Mouse (Mus musculus) thymus, postnatal 10 days (tissue): ENCODE results near the gene Lrrfip2.

Experiments
- DNase-seq, 2 experiments: peaks; one replicate each; pipeline ENCODE4 v3.0.0; 2021; ENCODE audit warnings: low spot score in 2 of 2

Lrrfip2 gene

DNA sequence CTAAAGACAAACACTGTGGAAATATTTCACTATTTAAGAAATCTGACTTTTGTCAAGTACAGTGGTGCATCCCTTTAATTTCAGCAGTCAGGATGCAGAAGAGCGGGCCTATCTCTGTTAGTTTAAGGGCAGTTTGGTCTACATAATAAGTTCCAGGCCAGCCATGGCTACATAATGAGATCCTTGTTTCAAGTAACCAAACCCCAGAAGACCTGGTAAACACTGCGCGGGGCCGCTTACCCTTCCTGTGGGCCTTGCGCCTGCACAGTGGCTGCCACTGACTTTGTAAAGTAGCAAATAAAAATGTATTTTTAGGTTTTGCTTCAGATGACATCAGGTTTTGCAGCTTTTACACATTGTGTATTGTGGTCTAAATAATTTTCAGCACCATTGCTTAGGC, 106.0 kb downstream of the Lrrfip2 start:
- DNase-seq, result no peak

DNA sequence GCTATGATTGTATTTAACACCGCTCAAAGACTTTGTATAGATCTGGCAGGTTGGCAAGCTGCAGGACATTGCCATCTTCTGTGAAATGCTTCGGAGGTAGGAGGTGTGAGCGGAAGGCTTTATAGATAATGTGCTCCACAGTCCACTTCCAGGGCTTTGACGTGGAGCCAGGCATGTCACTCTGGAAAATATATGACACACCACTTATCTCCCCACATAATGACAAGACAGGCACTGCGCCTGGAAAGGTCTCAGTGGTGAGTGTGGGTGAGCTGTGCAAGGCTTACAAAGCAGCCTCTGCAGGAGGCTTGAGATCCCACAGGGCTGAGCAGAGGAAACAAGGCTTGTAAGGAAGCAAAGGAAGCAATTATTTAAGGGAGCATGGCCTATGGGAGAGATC, 111.1 kb downstream of the Lrrfip2 start:
- no peak for DNase-seq

DNA sequence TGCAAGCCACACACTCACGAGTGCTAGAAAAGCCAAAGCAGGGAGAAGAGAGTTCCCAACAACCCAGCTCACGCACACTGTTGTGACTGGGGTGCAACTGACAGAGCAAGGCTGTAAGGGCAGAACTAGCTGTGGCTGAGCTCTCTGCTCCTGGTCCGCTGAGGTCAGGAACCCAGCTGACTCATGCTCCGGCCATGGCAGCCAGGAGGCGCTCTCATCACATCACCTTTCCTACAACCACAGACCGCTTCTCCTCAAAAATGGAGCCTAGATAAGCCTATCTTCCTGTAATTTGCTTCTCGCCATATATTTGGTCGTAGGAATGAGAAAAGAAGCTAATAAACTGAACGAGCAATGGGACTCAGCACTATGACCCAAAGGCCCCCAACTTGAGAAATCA, 117.3 kb downstream of the Lrrfip2 start:
- no peak for DNase-seq

GRCm38 (mm10) chr9:111237726-111238125, 120.3 kb downstream of the Lrrfip2 start:
- DNase-seq, result no peak

DNA sequence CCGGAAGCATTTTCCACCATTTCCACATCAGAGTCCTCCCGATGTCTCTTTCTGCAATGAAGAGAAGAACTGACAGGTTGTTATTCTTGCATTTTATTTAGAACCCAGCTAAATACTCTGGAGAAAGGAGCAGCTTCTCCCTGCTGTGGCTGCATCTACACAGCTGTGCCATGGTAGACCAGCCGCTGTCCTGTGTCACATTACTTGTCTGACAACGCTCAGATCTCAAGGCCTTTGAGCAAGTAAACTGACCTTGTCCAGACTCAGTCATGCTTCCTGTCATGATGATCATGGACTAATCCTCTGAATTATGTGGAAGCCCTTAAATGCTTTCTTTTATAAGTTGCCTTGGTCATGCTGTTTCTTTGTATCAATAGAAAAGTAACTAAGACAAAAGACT, 122.4 kb downstream of the Lrrfip2 start:
- DNase-seq, result no peak

GRCm38 (mm10) chr9:111243384-111243783, 126.0 kb downstream of the Lrrfip2 start:
- no peak for DNase-seq

- no peak for DNase-seq
Observed at GRCm38 (mm10) chr9:111245546-111245945, 128.2 kb downstream of the Lrrfip2 start.

DNA sequence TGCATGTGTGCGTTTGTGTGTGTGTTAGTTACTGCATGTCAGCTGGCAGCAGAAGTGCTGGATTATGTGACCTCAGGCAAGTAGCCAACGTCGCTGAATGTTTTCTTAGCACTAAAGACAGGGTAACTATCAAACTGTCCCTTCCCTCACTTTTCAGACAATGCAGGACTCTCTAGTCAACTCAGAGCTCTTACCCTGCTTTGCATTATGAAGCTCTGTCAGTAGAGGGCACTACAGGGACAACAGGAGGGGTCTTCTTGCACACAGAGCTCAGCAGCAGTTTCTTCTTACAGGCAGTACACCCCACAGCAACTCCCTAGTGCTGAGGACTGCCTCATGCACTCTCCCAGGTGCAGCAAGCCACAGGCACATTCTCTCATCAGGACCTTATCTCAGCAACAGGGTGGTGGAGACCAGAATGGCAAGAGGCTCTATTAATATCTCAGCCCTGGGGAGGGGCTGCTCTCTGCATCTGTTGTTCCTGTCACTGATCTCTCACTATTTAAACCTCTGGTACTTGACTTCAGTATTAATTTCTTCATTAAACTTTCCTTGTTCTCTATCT, 130.4 kb downstream of the Lrrfip2 start:
- peak in 1 of 2 experiments; percentile 39 for DNase-seq

DNA sequence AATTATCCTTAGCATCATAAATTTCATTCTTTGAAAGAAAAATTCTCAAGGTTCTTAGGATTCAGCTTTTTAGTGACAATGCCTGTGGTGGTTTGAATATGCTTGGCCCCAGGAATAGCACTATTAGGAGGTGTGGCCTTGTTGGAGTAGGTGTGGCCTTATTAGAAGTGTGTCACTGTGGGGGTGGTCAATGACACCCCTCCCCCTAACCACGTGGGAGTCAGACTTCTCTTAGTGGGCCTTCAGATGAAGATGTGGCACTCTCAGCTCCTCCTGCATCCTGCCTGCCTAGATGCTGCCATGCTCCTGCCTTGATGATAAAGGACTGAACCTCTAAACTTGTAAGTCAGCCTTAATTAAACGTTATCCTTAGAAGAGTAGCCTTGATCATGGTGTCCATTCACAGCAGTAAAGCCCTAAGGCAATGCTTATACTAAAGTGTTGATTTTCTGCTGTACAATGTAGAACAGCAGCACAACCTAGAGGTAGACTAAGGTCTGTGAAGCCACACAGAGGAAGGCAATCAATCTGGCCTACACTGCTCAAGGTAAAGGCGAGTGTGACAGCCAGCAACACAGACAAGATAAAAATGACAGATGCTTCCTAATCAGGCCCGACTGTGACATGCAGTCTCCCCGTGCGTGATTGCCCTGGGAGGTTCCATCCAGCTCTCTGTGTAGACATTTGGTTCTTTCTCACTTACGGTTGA, 134.9 kb downstream of the Lrrfip2 start:
- DNase-seq, result no peak

DNA sequence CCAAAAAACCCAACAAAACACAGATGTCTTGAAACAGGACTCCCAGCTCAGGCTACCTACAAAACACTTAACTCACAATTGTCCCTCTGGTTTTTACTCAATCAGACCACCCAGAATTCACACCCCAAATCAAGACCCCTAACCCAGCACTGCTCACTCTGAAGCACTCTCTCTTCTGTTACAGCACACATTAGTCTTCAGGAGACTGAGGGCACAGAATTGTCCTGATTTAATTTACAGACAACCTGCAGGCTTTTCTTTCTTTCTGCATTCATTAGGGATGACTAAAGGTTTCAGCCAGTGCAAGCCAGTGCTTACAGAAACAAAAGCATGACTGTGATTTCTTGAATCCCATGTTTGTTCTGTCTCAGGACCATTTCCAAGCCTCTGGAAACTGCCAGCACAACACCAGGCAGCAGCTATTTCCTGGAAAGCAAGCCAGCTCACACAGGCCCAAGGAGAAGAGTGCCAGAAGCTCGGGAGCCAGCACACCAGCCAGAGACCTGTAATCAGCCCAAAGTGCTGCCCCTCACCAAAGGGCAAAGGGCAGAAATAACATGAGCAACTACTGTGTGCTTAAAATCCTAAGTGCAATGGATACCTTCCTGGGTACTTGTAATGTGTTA, 143.1 kb downstream of the Lrrfip2 start:
- no peak for DNase-seq

- no peak for DNase-seq
Observed at GRCm38 (mm10) chr9:111261356-111261755, 144.0 kb downstream of the Lrrfip2 start.

DNA sequence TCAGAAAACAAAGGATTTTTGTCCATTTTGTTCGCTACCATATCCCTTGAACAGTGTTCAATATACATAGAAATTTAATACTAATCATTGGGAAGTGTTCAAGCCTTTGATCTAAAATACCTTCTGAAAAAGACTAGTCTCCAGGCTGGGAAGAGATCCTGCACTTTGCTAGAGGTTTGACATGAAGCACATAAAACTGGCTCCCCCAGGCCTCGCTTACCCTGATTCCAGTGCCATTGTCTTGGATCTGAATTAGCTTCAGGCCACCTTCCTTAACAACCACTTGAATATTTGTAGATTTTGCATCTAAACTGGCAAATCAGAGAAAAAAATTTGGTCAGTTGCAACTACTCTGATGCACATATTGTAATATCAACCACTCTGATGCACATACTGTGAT, 150.6 kb downstream of the Lrrfip2 start:
- DNase-seq, result no peak

DNA sequence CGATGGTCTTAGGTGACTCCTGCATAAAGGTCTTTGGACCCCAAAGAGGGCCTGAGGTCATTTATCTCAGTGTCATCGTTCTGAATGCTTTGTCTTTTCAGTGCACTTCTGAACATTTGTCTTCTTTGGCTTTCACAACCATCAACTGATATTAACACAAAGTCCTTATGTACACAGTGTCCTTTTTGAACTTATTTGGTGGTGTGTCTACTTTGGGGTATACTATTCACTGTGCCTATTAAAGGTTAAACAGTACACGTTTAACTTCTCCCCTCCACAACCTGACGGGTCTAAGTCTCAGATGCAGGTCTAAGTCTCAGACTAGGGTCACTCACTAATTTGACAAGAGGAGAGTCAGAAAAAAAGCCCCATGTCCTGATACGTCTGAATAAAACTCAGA, 153.2 kb downstream of the Lrrfip2 start:
- no peak for DNase-seq

GRCm38 (mm10) chr9:111271056-111271433, 153.7 kb downstream of the Lrrfip2 start:
- no peak for DNase-seq

GRCm38 (mm10) chr9:111271434-111272160, 154.2 kb downstream of the Lrrfip2 start, which contains the start of the genes Mlh1 and Epm2aip1:
Gene Mlh1, minus strand, starts transcription at chr9:111271791.
Gene Epm2aip1, plus strand, starts transcription at chr9:111271929.
- DNase-seq, result peak; percentile 98

- no peak for DNase-seq
Observed at GRCm38 (mm10) chr9:111272356-111272755, 155.0 kb downstream of the Lrrfip2 start.

GRCm38 (mm10) chr9:111272996-111273785, 155.8 kb downstream of the Lrrfip2 start:
- DNase-seq, result peak; percentile 12 to 31

DNA sequence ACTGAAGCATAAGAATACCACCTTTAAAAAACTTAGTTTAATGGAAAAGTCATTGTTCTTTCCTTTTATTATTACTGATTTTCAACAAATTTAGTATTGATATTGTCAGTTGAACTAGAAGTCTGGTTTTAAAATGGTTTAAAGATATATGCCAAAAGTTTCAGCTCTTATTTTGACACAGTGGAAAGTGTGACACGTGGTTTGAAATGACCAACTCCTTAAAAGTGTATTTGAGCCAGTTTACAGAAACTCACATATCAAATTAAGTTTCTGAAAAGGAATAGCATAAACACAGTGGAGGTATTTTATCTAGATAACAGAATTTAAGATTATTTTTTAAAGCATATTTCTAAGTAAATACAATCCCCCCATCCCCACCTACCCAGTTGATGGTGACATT, 156.6 kb downstream of the Lrrfip2 start:
- no peak for DNase-seq

GRCm38 (mm10) chr9:111275156-111275555, 157.8 kb downstream of the Lrrfip2 start:
- DNase-seq, result peak; percentile 8 to 23
